Mouse (Mus musculus) B cell, adult 67 days (primary cell): Measurements from ENCODE around the gene Plppr4. TPM values are rescaled to one million over a fixed set of nuclear protein-coding genes. Genes with fewer than 3 reads are reported as not detected.

Source experiments
- total RNA-seq, 2 experiments: library from RNA; stranded (reverse); gene quantifications; 4 replicates each; pipeline ENCODE4 v1.2.4; 2023

The Plppr4 gene
- not detected for total RNA-seq

GRCm38 (mm10) chr3:117360528-117360927, at the start of gene Plppr4:
TSS of gene Plppr4 (minus strand) at chr3:117360876.

Other genes with a start within 250 kb of the Plppr4 start
- not detected for gene Plppr5, start 214.0 kb upstream of the Plppr4 start, total RNA-seq